Mouse (Mus musculus): Measurements from ENCODE around the gene Ermard. TPM values are rescaled to one million over a fixed set of nuclear protein-coding genes. Genes with fewer than 3 reads are reported as not detected.
A peak's percentile ranks its signal among the peaks of the same experiment; 100 is the strongest.

Gene Ermard
- polyA plus RNA-seq, 1 experiment from 2014 or later = 85.1 TPM

- no peaks in the 10 kb centered on the region for H3K27me3 ChIP-seq (ENCODE audit: control insufficient read depth, insufficient read depth, low read depth, low read length)
- no peak overlapping the region for H3K27ac ChIP-seq (ENCODE audit: low read length)
- H3K36me3 ChIP-seq (ENCODE audit: control insufficient read depth, insufficient read depth, low read length) = no peaks in the 10 kb centered on the region
- no peak overlapping the region for H3K4me2 ChIP-seq (ENCODE audit: low read depth, low read length)
- no peak overlapping the region for H3K4me3 ChIP-seq (ENCODE audit: low read length)
- no peak overlapping the region for H3K9ac ChIP-seq (ENCODE audit: low read length)
- H3K4me1 ChIP-seq (replicated peaks; ENCODE audit: control insufficient read depth, insufficient read depth, low read length) = peaks cover 8% of the 10 kb centered on the region
- ATAC-seq (ENCODE audit: low read depth) = no peak
- 64% methylated on average over 2 of the region's 2 CpGs for whole genome bisulfite sequencing
- H3K9me3 ChIP-seq (ENCODE audit: control insufficient read depth, low read length) = no peaks in the 10 kb centered on the region
Measured at GRCm38 (mm10) chr17:15072211-15072610, 31.2 kb downstream of the Ermard start.

GRCm38 (mm10) chr17:15075033-15075432 is 34.0 kb downstream of the Ermard start:
- peak; percentile 74; the same call in 1 of the 2 replicates for ATAC-seq (ENCODE audit: low read depth)
- H3K9ac ChIP-seq (ENCODE audit: low read length) = no peak overlapping the region
- no peak overlapping the region for H3K4me3 ChIP-seq (ENCODE audit: low read length)
- H3K4me2 ChIP-seq (ENCODE audit: low read depth, low read length) = no peak overlapping the region
- no peaks in the 10 kb centered on the region for H3K27me3 ChIP-seq (ENCODE audit: control insufficient read depth, insufficient read depth, low read depth, low read length)
- no peaks in the 10 kb centered on the region for H3K9me3 ChIP-seq (ENCODE audit: control insufficient read depth, low read length)
- WGBS = 60% methylated on average over 8 of the region's 8 CpGs
- H3K36me3 ChIP-seq (ENCODE audit: control insufficient read depth, insufficient read depth, low read length) = no peaks in the 10 kb centered on the region
- peaks cover 5% of the 10 kb centered on the region; the same call in 1 of the 2 replicates for H3K4me1 ChIP-seq (replicated peaks; ENCODE audit: control insufficient read depth, insufficient read depth, low read length)
- H3K27ac ChIP-seq (ENCODE audit: low read length) = peak overlapping the region; percentile 54; the same call in 1 of the 2 replicates

GRCm38 (mm10) chr17:15077536-15077935 is 36.5 kb downstream of the Ermard start:
- no peaks in the 10 kb centered on the region for H3K27me3 ChIP-seq (ENCODE audit: control insufficient read depth, insufficient read depth, low read depth, low read length)
- 25% methylated on average over 2 of the region's 2 CpGs for WGBS

GRCm38 (mm10) chr17:15084226-15084848 is 43.3 kb downstream of the Ermard start:
- Histone ChIP-seq H3K36me3 (ENCODE audit: control insufficient read depth, insufficient read depth, low read length) (no peaks in the 10 kb centered on the region), H3K4me2 (ENCODE audit: low read depth, low read length) (no peak overlapping the region), H3K27me3 (ENCODE audit: control insufficient read depth, insufficient read depth, low read depth, low read length) (no peaks in the 10 kb centered on the region), H3K4me1 (replicated peaks; ENCODE audit: control insufficient read depth, insufficient read depth, low read length) (peaks cover 13% of the 10 kb centered on the region; the same call in 1 of the 2 replicates), H3K9ac (ENCODE audit: low read length) (no peak overlapping the region), H3K9me3 (ENCODE audit: control insufficient read depth, low read length) (no peaks in the 10 kb centered on the region), H3K4me3 (ENCODE audit: low read length) (no peak overlapping the region), H3K27ac (ENCODE audit: low read length) (no peak overlapping the region)
- peak; percentile 28; the same call in 1 of the 2 replicates for ATAC-seq (ENCODE audit: low read depth)
- WGBS = 38% methylated on average over 13 of the region's 13 CpGs

More at GRCm38 (mm10) chr17:15077536-15077935, 36.5 kb downstream of the Ermard start:
- Histone ChIP-seq H3K9me3 (ENCODE audit: control insufficient read depth, low read length) (no peaks in the 10 kb centered on the region), H3K36me3 (ENCODE audit: control insufficient read depth, insufficient read depth, low read length) (no peaks in the 10 kb centered on the region), H3K4me2 (ENCODE audit: low read depth, low read length) (no peak overlapping the region), H3K27ac (ENCODE audit: low read length) (no peak overlapping the region), H3K9ac (ENCODE audit: low read length) (no peak overlapping the region), H3K4me3 (ENCODE audit: low read length) (no peak overlapping the region), H3K4me1 (replicated peaks; ENCODE audit: control insufficient read depth, insufficient read depth, low read length) (peaks cover 5% of the 10 kb centered on the region; the same call in 1 of the 2 replicates)
- no peak for ATAC-seq (ENCODE audit: low read depth)

GRCm38 (mm10) chr17:15085006-15085405 is 44.0 kb downstream of the Ermard start:
- no peak overlapping the region for H3K9ac ChIP-seq (ENCODE audit: low read length)
- H3K4me1 ChIP-seq (replicated peaks; ENCODE audit: control insufficient read depth, insufficient read depth, low read length) = peaks cover 13% of the 10 kb centered on the region; the same call in 1 of the 2 replicates
- no peaks in the 10 kb centered on the region for H3K27me3 ChIP-seq (ENCODE audit: control insufficient read depth, insufficient read depth, low read depth, low read length)
- no peaks in the 10 kb centered on the region for H3K36me3 ChIP-seq (ENCODE audit: control insufficient read depth, insufficient read depth, low read length)
- H3K4me2 ChIP-seq (ENCODE audit: low read depth, low read length) = no peak overlapping the region
- no peak for ATAC-seq (ENCODE audit: low read depth)
- no peak overlapping the region for H3K4me3 ChIP-seq (ENCODE audit: low read length)
- no peaks in the 10 kb centered on the region for H3K9me3 ChIP-seq (ENCODE audit: control insufficient read depth, low read length)
- WGBS = 80% methylated on average over 2 of the region's 2 CpGs
- no peak overlapping the region for H3K27ac ChIP-seq (ENCODE audit: low read length)

- no peaks in the 10 kb centered on the region for H3K36me3 ChIP-seq (ENCODE audit: control insufficient read depth, insufficient read depth, low read length)
- no peak overlapping the region for H3K4me2 ChIP-seq (ENCODE audit: low read depth, low read length)
- ATAC-seq (ENCODE audit: low read depth) = peak; percentile 28; the same call in 1 of the 2 replicates
- no peak overlapping the region for H3K4me3 ChIP-seq (ENCODE audit: low read length)
- no peak overlapping the region for H3K9ac ChIP-seq (ENCODE audit: low read length)
- WGBS = 29% methylated on average over 2 of the region's 2 CpGs
- H3K27ac ChIP-seq (ENCODE audit: low read length) = no peak overlapping the region
- H3K9me3 ChIP-seq (ENCODE audit: control insufficient read depth, low read length) = no peaks in the 10 kb centered on the region
- H3K27me3 ChIP-seq (ENCODE audit: control insufficient read depth, insufficient read depth, low read depth, low read length) = no peaks in the 10 kb centered on the region
- H3K4me1 ChIP-seq (replicated peaks; ENCODE audit: control insufficient read depth, insufficient read depth, low read length) = peaks cover 13% of the 10 kb centered on the region; the same call in 1 of the 2 replicates
Measured at GRCm38 (mm10) chr17:15088166-15088565, 47.2 kb downstream of the Ermard start.

- no peak for ATAC-seq (ENCODE audit: low read depth)
- Histone ChIP-seq H3K36me3 (ENCODE audit: control insufficient read depth, insufficient read depth, low read length) (no peaks in the 10 kb centered on the region), H3K4me1 (replicated peaks; ENCODE audit: control insufficient read depth, insufficient read depth, low read length) (peaks cover 15% of the 10 kb centered on the region; the same call in 1 of the 2 replicates), H3K27ac (ENCODE audit: low read length) (no peak overlapping the region), H3K4me3 (ENCODE audit: low read length) (no peak overlapping the region), H3K9me3 (ENCODE audit: control insufficient read depth, low read length) (no peaks in the 10 kb centered on the region), H3K9ac (ENCODE audit: low read length) (no peak overlapping the region), H3K27me3 (ENCODE audit: control insufficient read depth, insufficient read depth, low read depth, low read length) (no peaks in the 10 kb centered on the region), H3K4me2 (ENCODE audit: low read depth, low read length) (no peak overlapping the region)
- 34% methylated on average over 8 of the region's 8 CpGs for WGBS
Measured at GRCm38 (mm10) chr17:15088591-15089001, 47.6 kb downstream of the Ermard start.

- Histone ChIP-seq H3K27ac (ENCODE audit: low read length) (no peak overlapping the region), H3K9ac (ENCODE audit: low read length) (no peak overlapping the region), H3K9me3 (ENCODE audit: control insufficient read depth, low read length) (no peaks in the 10 kb centered on the region), H3K4me2 (ENCODE audit: low read depth, low read length) (no peak overlapping the region), H3K36me3 (ENCODE audit: control insufficient read depth, insufficient read depth, low read length) (no peaks in the 10 kb centered on the region), H3K27me3 (ENCODE audit: control insufficient read depth, insufficient read depth, low read depth, low read length) (no peaks in the 10 kb centered on the region), H3K4me1 (replicated peaks; ENCODE audit: control insufficient read depth, insufficient read depth, low read length) (peaks cover 8% of the 10 kb centered on the region; the same call in 1 of the 2 replicates), H3K4me3 (ENCODE audit: low read length) (no peak overlapping the region)
- WGBS = 77% methylated on average over 3 of the region's 3 CpGs
- ATAC-seq (ENCODE audit: low read depth) = no peak
Measured at GRCm38 (mm10) chr17:15091739-15092138, 50.7 kb downstream of the Ermard start.

- WGBS = 19% methylated on average over 3 of the region's 3 CpGs
- no peak overlapping the region for H3K9ac ChIP-seq (ENCODE audit: low read length)
- H3K27ac ChIP-seq (ENCODE audit: low read length) = no peak overlapping the region
- H3K4me2 ChIP-seq (ENCODE audit: low read depth, low read length) = no peak overlapping the region
- H3K36me3 ChIP-seq (ENCODE audit: control insufficient read depth, insufficient read depth, low read length) = no peaks in the 10 kb centered on the region
- H3K27me3 ChIP-seq (ENCODE audit: control insufficient read depth, insufficient read depth, low read depth, low read length) = no peaks in the 10 kb centered on the region
- no peak for ATAC-seq (ENCODE audit: low read depth)
- H3K4me3 ChIP-seq (ENCODE audit: low read length) = no peak overlapping the region
- peaks cover 3% of the 10 kb centered on the region; the same call in 1 of the 2 replicates for H3K4me1 ChIP-seq (replicated peaks; ENCODE audit: control insufficient read depth, insufficient read depth, low read length)
- H3K9me3 ChIP-seq (ENCODE audit: control insufficient read depth, low read length) = no peaks in the 10 kb centered on the region
Measured at GRCm38 (mm10) chr17:15093523-15093922, 52.5 kb downstream of the Ermard start.
